Mouse (Mus musculus) hindbrain, embryonic 13.5 days (tissue): Measurements from ENCODE around the gene Dusp14. TPM values are rescaled to one million over a fixed set of nuclear protein-coding genes. Genes with fewer than 3 reads are reported as not detected.

Experiments used
- ATAC-seq: fragments of 200-750 bp; cut with Nextera tagmentation; 2 replicates; pipeline ENCODE4 v1.8.0; 2017; ENCODE audit warnings: moderate TSS enrichment; ENCODE audit not compliant: low FRiP score
- H3K27ac ChIP-seq: fragments of 300-500 bp; sonication (generic); 2 replicates; pipeline ENCODE4 v1.5.1; 2015; ENCODE audit warnings: inconsistent platforms, mild to moderate bottlenecking, moderate library complexity
- H3K27me3 ChIP-seq: fragments of 300-500 bp; sonication (generic); 2 replicates; pipeline ENCODE4 v1.6.1; 2015; ENCODE audit warnings: mild to moderate bottlenecking, inconsistent platforms
- H3K36me3 ChIP-seq: fragments of 300-500 bp; sonication (generic); 2 replicates; pipeline ENCODE4 v1.6.1; 2015; ENCODE audit warnings: mild to moderate bottlenecking, inconsistent platforms
- H3K4me1 ChIP-seq: fragments of 300-500 bp; sonication (generic); replicated peaks from 2 replicates; pipeline ENCODE4 v1.6.1; 2015; ENCODE audit warnings: inconsistent platforms
- H3K4me2 ChIP-seq: fragments of 300-500 bp; sonication (generic); 2 replicates; pipeline ENCODE4 v1.6.1; 2015; ENCODE audit warnings: inconsistent platforms, mild to moderate bottlenecking, moderate library complexity
- H3K4me3 ChIP-seq: fragments of 300-500 bp; sonication (generic); 2 replicates; pipeline ENCODE4 v1.5.1; 2015; ENCODE audit warnings: mild to moderate bottlenecking, inconsistent platforms
- H3K9ac ChIP-seq: fragments of 300-500 bp; sonication (generic); 2 replicates; pipeline ENCODE4 v1.6.1; 2015; ENCODE audit warnings: mild to moderate bottlenecking, inconsistent platforms
- H3K9me3 ChIP-seq: fragments of 300-500 bp; sonication (generic); 2 replicates; pipeline ENCODE4 v1.6.1; 2016; ENCODE audit warnings: inconsistent platforms
- WGBS: fragments of 180-500 bp; shearing (Covaris S2); methylation state at CpG from one replicate; pipeline ENCODE4 v1.1.7; 2015; 5-methylcytosine and 5-hydroxymethylcytosine counted together
- polyA plus RNA-seq: library from polyadenylated mRNA; unstranded; fragments of >200 nt; fragmentation: Nextera tagmentation; extraction: Ambion mirVana; gene quantifications from 2 replicates; pipeline ENCODE4 v1.2.1, GENCODE M21; 2015

The Dusp14 gene
- polyA plus RNA-seq, 1 experiment from 2014 or later, result 13.0 TPM

DNA sequence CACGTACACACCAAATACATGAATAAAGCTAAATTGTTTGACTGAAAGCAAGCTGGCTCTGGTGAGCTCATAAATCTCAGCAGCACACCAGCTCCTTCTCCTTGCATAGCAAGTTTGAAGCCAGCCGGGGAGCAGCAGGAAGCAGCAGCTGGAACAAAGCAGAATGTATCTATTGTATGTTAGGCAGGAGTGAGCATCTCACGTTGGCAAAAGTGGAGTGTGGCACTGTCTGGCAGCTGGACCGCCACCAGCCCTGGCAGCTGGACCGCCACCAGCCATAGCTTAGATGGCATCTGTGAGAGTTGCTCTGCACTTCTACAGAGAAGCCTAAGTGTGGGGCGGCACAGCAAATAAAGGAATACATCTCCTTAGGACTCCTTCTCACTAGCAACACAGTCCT lies 65.1 kb downstream of the Dusp14 start:
- Histone ChIP-seq H3K4me2 (no peak overlapping the region), H3K36me3 (peaks cover 88% of the 10 kb centered on the region), H3K9me3 (no peaks in the 10 kb centered on the region), H3K27ac (no peak overlapping the region), H3K9ac (no peak overlapping the region), H3K4me3 (no peak overlapping the region), H3K4me1 (no peaks in the 10 kb centered on the region), H3K27me3 (no peaks in the 10 kb centered on the region)
- no peak for ATAC-seq
- WGBS, result 91% methylated on average over 6 of the region's 6 CpGs

GRCm38 (mm10) chr11:84001257-84001656 lies 67.8 kb downstream of the Dusp14 start:
- H3K4me2 ChIP-seq, result no peak overlapping the region
- no peak for ATAC-seq
- H3K27ac ChIP-seq, result no peak overlapping the region
- H3K4me3 ChIP-seq, result no peak overlapping the region
- H3K4me1 ChIP-seq, result no peaks in the 10 kb centered on the region
- WGBS, result 84% methylated on average over 3 of the region's 3 CpGs
- H3K9ac ChIP-seq, result no peak overlapping the region
- H3K9me3 ChIP-seq, result no peaks in the 10 kb centered on the region
- no peaks in the 10 kb centered on the region for H3K27me3 ChIP-seq
- H3K36me3 ChIP-seq, result peaks cover 94% of the 10 kb centered on the region

GRCm38 (mm10) chr11:83999411-83999915 lies 69.6 kb downstream of the Dusp14 start:
- no peaks in the 10 kb centered on the region for H3K4me1 ChIP-seq
- peak overlapping the region; percentile 58; the same call in 1 of the 2 replicates for H3K27ac ChIP-seq
- no peaks in the 10 kb centered on the region for H3K9me3 ChIP-seq
- no peak overlapping the region for H3K4me3 ChIP-seq
- H3K4me2 ChIP-seq, result no peak overlapping the region
- no peak overlapping the region for H3K9ac ChIP-seq
- H3K36me3 ChIP-seq, result peaks cover 95% of the 10 kb centered on the region
- H3K27me3 ChIP-seq, result no peaks in the 10 kb centered on the region
- ATAC-seq, result no peak
- WGBS, result 77% methylated on average over 4 of the region's 4 CpGs

DNA sequence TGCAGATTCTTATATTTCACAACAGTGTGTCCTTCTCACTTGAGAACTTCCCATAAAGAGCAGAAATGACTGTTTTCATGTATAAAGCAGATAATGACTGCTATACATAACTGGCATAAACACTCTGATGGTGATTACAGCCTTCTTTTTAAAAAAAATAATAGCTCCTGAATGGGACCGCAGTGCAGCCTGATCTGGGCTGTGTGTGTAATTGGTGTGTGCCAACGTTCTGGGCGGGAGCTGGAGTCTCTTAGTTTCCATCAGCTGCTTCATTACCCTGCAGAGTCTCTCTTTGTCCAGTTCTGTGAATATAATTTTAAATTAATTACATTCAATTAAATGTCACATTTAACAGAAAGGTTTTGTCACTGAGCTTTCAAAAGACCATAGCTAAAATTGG lies 70.1 kb downstream of the Dusp14 start:
- Histone ChIP-seq H3K9ac (no peak overlapping the region), H3K4me1 (no peaks in the 10 kb centered on the region), H3K27ac (peak overlapping the region; percentile 35; the same call in 1 of the 2 replicates), H3K9me3 (no peaks in the 10 kb centered on the region), H3K4me2 (no peak overlapping the region), H3K36me3 (peaks cover 96% of the 10 kb centered on the region), H3K27me3 (no peaks in the 10 kb centered on the region), H3K4me3 (no peak overlapping the region)
- no peak for ATAC-seq
- 83% methylated on average over 3 of the region's 3 CpGs for WGBS

Other genes starting within 250 kb of the Dusp14 start
- gene Hnf1b, start 219.2 kb downstream of the Dusp14 start, polyA plus RNA-seq, result 0.10 and 0.19 TPM in 2 replicates
- gene Ddx52, start 127.2 kb downstream of the Dusp14 start, polyA plus RNA-seq, result 27.1 and 27.8 TPM in 2 replicates
- 30.9 and 32.6 TPM in 2 replicates for gene Synrg, start 104.8 kb downstream of the Dusp14 start, polyA plus RNA-seq
- gene Tada2a, start 60.3 kb upstream of the Dusp14 start, polyA plus RNA-seq, result 30.0 and 30.4 TPM in 2 replicates
- 24.5 and 25.6 TPM in 2 replicates for gene Acaca, start 60.4 kb upstream of the Dusp14 start, polyA plus RNA-seq
- gene Gm11437, start 98.2 kb upstream of the Dusp14 start, polyA plus RNA-seq, result 0.16 and 0.26 TPM in 2 replicates